Mouse (Mus musculus) right cerebral cortex, postnatal 14 days (tissue): Measurements from ENCODE around the gene Nuak2.
A peak's percentile ranks its signal among the peaks of the same experiment; 100 is the strongest.

Source experiments
- DNase-seq: peaks from one replicate; pipeline ENCODE4 v3.0.0; 2022

The Nuak2 gene

DNA sequence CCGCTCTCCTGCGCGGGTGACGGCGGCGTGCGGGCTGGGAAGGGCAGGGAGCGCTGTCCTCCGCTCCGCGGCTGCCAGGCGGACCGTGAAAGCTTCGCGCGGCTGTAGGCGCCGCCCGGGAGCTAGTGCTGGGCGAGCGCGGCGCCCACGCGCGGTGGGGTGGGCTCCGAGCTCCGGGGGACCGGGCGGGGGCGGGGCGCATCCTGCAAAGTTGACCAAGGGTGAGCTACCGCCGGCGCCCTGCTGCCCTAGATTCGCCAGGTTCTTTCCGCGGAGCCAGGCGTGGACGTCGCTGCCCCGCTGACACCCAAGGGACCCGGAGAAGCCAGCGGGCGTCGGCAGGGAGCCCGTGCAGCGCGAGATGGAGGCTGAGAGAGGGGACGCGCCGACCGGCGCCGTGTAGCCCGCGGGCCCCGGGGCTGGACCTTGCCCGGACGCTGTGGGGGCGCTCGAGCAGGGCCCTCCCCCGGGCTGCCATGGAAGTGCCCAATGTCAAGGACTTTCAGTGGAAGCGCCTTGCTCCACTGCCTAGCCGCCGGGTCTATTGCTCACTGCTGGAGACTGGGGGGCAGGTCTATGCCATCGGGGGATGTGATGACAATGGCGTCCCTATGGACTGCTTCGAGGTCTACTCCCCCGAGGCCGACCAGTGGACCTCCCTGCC lies 17.0 kb upstream of the Nuak2 start:
- DNase-seq: peak; percentile 51

DNA sequence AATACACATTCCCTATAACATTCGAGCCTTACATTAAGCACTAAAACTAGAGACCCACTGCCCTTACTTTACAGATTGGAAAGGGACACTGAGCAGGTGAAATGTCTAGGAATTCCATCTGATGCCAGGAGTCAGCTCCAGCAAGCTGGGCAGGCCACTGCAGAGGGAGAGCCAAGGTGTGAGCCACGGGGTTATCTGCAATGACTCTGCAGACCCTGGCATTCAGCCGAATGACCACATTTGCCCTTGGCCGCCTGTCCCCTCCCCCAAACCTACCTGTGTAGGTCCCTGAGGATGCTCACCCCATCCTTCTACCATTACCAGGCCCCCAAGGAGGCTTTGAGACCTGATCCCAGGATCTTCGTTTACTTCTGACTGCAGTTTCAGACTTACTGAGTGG lies 16.2 kb upstream of the Nuak2 start:
- no peak for DNase-seq

DNA sequence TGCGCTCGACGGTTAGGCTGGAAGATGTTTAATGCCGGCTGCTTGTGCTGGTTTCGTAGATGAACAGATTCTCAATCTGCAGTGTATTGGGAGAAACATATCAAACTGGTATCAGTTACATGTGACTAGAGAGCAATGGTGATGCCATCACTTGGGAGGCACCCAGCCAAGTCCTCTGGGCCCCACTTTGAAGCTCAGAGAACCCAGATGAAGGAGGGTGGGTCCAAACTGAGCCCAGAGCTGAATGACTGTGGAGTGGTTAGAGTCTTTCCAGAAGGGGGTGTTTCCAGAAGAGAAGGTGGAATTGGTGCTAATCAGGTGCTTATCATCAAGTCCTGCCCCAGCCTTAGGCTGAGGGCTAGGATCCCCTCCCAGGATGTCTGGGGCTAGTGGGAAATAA lies 14.7 kb upstream of the Nuak2 start:
- no peak for DNase-seq

DNA sequence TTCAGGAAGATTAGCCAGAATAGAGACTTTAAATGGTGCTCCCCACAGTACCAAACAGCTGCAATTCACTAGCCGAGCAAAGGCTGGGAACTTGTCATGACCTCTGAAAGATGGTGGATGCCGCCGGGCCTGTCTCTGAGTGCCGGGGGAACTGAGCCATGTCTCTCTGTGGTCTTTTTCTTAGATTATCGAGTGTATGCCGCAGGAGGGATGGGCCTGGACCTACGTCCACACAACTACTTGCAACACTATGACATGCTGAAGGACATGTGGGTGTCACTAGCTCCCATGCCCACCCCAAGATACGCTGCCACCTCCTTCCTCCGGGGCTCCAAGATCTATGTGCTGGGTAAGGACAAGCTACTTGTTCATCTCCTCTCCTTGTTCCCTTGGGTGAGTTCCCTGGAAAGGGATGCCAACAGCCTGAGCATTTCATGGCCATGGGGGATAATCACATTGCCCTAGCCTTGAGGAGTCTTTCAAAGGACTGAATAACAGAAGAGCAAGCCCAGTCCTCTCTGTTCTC lies 13.5 kb upstream of the Nuak2 start:
- no peak for DNase-seq

DNA sequence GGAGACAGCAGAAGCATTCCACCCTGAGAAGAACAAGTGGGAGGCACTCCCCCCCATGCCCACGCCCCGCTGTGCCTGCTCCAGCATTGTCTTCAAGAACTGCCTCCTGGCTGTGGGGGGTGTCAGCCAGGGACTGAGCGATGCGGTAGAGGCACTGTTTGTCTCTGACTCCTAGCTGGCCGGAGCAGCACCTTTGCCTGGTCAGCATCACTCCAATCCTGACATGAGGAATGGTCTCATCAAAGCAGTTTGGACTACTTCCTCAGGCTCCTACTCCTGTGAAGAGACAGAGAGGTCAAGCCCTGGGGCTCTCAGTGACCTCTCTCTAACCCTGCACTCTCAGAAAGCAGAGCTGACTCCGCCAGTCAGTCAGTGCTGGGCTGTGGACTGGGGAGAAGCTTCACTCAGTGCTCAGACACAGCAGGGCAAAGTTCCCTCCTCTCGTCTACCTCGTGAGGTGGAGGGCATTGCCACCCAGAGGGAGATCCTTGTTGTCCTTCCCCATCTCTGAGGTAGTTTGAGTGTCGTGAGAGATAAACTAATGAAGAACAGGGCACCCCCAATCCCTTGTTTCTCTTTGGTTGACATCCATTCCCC lies 11.2 kb upstream of the Nuak2 start:
- DNase-seq: no peak

DNA sequence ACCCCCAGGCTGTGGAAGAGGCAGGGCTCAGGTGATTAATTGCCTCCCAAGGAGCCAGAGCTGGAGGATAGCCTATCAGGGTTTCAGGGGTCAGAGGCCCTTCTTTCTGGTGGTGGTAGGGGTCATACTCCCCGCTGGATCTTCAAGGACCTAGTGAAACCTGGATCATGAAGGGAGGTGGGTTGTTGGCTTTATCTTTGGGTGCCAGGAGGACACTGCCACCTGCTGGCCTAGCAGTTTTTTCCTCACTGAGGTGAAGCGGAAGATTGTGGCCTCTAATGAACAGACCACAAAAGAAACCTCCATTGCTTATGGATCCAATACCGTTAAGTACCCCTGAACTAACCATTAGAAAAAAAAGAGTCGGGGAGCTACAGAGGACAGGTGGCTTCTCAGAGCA lies 9.8 kb upstream of the Nuak2 start:
- peak; percentile 59 for DNase-seq

DNA sequence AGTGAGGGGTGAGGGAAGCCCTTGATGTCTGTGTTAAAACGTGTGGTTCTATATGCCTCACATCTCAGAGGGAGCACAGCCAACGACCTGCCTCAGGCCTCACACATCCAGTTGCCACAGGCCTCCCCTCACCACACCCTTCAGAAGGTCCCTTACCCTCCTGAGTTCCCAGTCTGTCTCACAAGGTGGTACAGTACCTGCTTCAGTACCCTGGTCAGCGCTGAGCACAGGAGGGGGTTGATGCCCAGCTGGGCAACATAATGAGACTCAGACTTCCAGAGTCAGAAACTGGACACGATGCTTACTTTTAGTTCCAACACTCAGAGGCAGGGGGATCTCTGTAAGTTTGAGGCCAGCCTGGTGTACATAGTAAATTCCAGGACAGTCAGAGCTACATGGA lies 9.1 kb upstream of the Nuak2 start:
- DNase-seq: no peak

DNA sequence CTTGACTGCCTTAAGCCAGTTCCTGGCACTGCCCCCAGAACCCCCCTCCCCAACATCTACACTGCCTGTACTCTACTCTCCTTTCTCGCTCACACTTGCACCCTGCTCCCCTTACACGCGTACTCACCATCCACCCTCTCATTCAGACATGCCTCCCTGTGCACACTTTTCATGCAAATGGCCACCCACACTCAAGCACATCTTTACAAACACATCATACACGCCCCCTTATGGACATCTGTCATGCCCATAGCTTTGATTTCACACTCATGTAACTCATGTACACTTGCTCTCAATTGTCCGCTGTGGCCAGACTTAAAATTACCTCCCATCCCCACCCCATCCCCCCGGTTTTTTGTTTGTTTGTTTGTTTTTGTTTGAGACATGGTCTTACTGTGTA lies 8.0 kb upstream of the Nuak2 start:
- no peak for DNase-seq

DNA sequence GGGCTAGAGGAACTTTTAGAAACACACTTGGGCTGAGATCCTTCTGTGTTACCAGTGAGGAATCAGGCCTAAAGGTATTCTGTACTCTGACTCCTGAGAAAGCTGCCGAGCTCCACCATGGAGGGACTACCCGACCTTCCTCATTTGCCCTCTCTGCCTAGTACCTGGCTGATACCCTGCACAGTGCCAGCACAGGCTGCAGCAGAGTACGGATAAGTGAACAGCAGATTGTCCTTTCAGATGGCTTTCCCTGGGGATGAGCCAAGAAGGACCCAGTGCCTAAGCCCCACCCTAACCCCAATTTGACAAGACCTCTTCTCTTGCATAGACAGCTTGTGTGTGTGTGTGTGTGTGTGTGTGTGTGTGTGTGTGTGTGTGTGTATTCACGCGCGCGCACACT lies 7.3 kb upstream of the Nuak2 start:
- DNase-seq: no peak

DNA sequence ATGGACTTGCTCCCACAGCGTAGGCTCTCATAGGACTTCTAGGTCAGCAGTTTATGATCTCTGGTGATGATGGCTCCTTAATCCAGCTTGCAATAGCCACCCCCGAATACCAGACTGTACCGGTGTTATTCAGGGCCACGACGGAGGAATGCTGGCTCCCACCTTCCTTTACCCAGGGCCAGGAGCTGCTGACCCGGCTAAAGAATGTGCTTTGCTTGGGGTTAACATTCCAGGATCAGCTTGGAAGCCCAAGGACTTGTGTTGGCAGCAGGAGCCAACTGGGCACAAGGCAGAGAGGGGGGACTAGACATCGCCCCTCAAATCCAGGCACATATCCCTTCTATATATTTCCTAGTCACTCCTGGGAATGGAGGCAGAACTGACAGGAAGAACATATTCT lies 5.2 kb upstream of the Nuak2 start:
- no peak for DNase-seq

DNA sequence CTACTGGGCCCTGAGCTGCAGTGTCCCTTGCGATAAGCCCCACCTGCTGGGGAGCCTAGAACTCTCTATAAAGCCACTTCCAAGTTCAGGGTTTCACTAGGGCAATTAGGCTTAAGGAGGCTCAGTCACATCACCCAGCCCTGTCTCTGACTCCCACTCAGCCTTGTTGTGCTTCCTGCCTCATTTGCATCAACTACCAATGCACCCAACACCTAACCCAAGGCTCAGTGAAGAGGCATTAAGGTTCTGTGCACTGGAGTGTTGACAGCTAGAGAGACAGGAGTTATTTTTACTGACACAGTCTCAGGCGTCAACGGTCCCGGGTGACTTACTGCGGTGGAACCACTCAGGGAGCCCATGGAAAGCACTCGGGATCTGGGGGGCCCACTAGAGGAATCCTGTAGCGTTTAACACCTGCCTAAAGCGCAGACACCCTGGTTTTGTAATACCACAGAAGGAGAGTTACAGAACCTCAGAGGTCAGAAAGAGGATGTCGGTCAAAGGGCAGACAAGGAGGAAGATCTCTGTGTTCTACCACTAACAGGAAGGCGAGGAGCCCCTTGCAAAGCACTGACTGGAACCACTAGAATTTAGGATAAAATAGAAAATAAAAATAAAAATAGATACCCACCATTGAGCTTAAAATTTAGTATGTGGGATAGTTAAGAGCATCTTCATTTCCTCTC lies 4.6 kb upstream of the Nuak2 start:
- no peak for DNase-seq

DNA sequence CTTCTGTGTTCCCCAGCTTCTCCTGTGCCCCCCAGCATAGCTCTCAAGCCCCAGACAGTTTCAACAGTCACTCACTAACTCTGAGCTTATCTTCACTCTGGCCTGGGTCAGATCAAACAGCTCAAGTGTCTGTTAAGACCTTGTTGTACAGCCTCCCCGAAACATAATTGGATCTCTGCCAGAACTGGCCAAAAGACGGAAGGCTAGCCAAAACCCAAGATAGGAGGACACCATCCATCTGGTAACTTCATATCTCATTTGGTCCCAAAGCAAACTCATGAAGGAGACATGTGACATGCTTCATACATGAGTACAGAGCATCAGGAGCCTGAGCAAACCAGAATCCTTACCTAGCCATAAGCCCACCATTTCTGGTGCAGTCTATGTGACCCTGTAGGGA lies 3.9 kb upstream of the Nuak2 start:
- DNase-seq: no peak

DNA sequence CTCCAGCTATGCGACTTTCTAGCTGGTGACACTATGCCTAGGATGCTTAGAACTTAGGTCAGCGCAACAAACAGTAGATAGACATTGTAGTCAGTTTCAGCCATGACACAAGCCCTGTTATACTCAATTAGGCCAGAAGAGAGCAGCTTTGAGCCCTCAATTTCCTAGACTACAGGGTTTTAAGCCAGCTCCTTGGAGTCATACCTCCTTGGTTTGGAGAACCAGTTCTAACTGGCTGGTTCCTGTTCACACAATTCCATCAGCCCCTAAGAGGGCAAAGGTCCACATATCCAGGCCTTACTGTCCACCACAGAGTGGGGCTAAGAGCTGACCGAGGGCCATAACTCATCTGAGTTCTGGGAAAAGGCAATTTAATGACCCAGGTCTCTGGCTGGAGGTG lies 3.2 kb upstream of the Nuak2 start:
- no peak for DNase-seq

DNA sequence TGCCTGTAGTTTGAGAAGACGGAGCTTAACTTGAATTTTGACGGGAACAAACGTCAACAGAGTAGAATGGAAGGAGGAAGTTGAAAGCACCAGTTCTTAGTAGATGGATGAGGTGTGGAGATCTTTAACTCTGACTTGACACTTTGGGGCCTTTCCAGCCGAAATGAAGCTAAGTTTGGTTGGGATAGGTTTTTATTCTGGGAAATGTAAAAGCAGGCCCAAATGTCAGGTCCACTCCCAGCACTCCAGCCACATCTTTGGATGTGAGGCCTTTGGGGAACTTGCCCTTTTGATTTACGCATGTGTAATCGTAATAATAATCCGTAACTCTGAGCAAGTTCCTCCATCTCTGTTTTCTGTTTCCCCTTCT lies 684 bp downstream of the Nuak2 start:
- DNase-seq: no peak

DNA sequence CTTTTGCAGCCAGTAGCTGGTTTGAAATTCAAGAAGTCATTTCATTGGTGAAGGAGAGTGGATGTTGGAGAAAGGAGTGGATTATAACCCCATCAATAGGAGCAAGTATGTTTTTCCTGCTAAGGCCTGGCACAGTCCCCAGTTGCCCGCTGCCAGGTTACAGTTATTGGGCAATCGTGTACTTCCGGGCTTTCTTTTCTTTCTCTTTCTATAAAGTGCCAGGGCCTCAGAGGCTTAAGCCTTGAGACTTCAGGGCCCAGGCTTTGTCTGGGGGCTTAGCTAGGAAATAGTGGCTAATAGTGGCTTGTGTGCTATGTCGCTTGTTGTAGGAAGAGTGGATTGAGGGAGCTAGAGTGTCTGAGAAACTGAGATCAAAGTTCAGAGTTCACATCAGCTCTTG lies 1.5 kb downstream of the Nuak2 start:
- no peak for DNase-seq

DNA sequence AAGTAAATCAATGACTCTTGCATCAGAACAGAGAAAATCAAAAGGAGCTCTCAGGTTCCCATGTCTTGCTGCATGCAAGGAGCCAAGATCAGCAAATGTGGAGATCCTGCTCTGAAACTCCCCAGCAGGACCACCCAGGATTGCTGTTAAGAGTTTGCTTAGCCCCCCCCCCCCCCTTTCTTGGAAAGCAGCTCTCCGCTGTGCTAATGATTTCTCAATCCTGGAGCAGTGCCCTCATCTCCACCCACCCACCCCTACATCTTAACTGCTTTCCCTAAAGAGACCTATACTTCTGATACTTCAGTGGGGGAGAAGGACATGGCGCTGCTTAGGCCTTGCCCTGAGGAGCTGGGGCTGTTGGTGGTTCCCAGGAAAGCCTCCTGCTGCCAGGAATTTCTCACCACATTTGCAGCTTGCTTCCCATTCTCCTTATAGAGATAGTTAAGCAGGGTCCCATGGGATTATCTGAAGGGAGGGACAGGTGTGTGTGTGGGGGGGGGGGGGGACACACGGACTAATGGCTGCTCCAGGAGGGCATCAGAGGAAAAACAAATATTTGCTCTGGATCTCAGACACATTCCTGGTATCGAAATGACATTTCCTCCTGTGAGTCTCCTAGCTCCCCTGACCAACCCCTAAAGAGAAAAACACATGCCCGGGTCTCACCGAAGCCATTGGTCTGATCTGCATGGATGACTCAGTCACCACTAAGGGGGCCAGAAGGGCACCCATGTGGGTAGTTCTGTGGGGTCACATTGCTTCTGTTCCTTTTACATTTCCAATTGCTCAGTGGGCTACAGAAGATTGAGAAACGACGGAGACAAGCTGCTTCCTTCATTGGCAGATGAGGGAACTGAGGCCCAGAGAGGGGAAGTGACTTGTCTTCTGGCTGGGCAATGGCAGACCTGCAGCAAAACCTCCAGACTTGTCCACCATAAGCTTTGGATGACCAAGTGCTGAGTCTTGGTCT lies 2.3 kb downstream of the Nuak2 start:
- no peak for DNase-seq

DNA sequence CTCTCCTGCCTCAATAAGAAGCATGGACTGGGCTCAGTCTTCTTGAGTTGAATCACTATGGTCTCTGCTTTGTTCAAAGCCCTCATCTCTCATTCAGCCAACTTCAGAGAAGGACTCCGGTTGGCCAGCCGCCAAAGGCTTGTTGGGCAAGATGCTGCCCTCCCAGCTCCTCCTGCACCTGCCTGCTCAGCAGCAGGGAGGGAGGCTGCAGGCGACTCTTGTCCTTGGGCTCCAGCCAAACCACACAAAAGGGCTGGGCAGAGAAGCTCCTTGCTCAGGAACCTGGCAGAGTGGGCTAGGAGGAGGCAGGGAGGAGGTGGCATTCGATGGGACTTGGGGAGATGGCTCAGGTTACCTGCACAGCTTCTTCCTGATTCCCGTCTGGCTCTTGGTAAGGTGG lies 3.3 kb downstream of the Nuak2 start:
- peak; percentile 55 for DNase-seq

DNA sequence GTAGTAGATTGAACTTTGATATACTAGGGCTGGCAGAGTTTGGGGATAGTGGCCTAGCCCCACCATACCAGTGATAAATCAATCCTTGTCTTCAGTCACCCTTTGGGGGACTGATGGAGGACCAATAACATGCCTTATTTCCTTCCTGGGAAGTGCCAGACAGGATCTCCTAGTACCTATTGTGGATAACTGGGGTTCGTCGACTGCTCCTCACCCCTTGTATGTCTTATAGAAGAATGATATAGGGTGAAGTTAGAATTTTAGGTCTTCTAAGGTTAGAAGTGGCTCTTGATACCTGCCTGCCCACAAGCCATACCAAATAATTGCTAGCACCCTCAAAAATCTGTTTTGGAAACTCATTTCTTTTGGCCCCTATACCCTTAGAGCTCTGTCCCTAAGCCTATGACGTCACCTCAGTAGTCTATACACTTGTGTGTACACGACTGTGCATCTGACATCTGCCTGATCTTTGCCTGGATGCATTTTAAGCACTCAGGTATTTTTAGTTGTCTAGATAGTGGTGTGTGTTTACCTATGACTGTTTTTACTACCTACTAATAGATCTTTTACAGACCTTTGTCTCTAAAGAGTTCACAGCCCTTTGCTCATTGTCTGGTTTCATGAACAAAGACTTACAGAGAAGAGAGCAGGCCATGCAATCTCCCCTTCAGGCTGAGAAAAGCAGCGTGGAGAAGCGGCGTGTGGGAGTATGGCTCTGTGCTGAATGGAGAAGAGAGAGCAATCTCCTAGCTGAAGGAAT lies 6.1 kb downstream of the Nuak2 start:
- DNase-seq: no peak

DNA sequence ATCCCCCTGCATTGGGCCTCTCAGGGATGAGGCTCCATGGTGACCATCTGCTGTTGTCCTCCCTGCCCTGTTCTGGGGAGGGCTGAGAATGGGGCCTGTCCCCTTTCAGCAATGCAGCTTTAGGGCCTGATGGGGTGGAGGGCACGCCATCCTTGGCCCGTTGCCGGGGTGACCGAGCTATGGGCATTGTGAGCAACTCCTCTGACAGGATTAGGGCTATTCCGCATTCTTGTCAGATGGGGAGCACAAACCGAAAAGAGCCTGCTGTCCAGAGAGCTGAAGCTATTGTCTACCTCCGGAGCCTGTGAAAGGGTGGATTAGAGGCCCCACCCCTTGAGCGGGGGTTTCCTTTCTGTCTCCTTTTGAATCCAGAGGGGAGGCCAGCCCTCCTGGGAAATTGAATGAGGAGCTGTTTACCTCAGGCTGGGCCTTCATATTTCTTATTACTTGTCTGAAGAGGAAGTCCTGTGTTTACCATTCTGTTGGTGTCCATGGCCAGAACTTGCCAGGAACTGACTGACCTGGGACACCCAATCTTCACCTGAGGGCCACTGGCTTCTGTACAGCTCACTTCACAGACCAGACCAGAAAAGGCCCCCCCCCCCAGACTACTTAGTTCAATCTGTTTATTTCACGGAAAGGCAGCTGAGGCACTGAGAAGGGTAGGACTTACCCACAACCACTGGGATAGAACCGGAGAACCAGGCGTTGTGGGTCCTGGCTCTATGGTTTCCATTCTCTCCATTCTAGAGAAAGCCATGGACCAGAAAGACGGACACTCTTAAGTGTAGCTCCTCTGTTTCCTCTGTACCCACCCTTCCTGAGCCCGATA lies 7.0 kb downstream of the Nuak2 start:
- no peak for DNase-seq

DNA sequence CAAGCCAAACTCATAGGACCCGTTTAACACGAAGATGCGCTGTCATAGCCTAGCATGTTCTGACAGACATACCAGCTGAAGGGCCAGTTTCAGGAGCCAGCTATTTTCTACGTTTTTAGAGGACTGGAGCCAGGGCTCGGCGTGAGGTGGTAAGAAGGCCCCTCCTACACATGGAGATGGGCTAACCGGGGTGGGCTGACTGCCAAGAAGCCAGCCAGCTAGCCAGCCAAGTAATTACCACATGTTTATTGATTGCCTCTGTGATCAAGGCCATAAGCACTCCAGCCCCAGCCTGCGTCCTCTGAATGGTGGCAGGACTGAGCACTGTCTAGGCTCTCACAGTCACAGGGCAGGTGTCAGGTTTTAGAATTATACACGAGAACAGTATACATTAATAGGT lies 10.9 kb downstream of the Nuak2 start:
- no peak for DNase-seq

DNA sequence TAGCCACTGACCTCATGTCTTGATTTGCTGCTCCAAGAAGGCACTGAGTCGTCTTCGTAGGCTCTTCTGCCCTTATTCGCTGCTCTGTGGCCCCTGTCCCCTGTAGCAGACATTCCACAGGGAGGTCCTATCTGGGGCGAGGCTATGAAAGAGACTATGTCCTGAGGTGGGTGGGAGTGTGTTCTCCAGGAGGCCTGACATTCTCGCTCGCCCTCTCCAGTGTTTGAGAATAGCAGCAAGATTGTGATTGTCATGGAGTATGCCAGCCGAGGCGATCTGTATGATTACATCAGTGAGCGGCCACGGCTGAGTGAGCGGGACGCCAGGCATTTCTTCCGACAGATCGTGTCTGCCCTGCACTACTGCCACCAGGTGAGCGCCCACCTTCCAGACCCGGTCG lies 11.6 kb downstream of the Nuak2 start:
- no peak for DNase-seq

DNA sequence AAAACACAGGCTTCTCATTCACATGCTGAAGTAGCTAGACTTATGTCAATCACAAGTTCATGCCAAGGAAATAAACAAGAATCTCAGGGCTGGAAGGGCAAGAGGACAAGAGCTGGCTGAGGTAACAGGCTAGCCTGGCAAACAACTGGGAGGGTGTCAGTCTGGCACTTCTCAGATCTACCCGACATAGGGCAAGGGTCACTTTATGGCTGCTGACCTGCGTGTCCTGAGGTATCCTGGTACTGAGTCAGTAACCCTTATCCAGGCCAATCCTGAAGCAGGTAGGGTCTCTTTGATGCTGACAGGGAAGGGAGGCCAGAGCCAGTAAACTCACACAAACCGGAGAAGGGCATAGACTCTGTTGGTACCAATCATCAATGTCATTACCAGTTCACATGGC lies 12.6 kb downstream of the Nuak2 start:
- no peak for DNase-seq
